Mouse (Mus musculus) heart, embryonic 16.5 days (tissue): ENCODE data around the gene 1700001P01Rik. TPM values are rescaled to one million over a fixed set of nuclear protein-coding genes. Genes with fewer than 3 reads are reported as not detected.
A peak's percentile ranks its signal among the peaks of the same experiment; 100 is the strongest.
"Not testable (repeated sequence)": the region's sequence is repeated elsewhere in the genome, so short reads cannot be mapped to it uniquely, and the experiment has no call there.

ENCODE experiments used
- ATAC-seq: fragments of 200-750 bp; cut with Nextera tagmentation; replicated peaks from 2 replicates; pipeline ENCODE4 v1.8.0; 2017; ENCODE audit warnings: moderate number of reproducible peaks; ENCODE audit not compliant: insufficient read depth, low FRiP score; ENCODE audit errors: extremely low read depth
- H3K27ac ChIP-seq: fragments of 300-500 bp; sonication (generic); 2 replicates; pipeline ENCODE4 v1.5.1; 2014; ENCODE audit warnings: mild to moderate bottlenecking, low read length, control low read depth, moderate library complexity
- H3K27me3 ChIP-seq: fragments of 300-500 bp; sonication (generic); 2 replicates; pipeline ENCODE4 v1.6.1; 2014; ENCODE audit warnings: low read length, mixed read lengths; ENCODE audit not compliant: control insufficient read depth, insufficient read depth
- H3K36me3 ChIP-seq: fragments of 300-500 bp; sonication (generic); 2 replicates; pipeline ENCODE4 v1.6.1; 2014; ENCODE audit not compliant: control insufficient read depth, insufficient read depth
- H3K4me1 ChIP-seq: fragments of 300-500 bp; sonication (generic); 2 replicates; pipeline ENCODE4 v1.6.1; 2014; ENCODE audit warnings: low read length, mixed read lengths; ENCODE audit not compliant: control insufficient read depth, insufficient read depth
- H3K4me2 ChIP-seq: fragments of 300-500 bp; sonication (generic); 2 replicates; pipeline ENCODE4 v1.6.1; 2014; ENCODE audit warnings: low read depth, mild to moderate bottlenecking, control low read depth, low read length
- H3K4me3 ChIP-seq: fragments of 300-500 bp; sonication (generic); 2 replicates; pipeline ENCODE4 v1.5.1; 2014; ENCODE audit warnings: mild to moderate bottlenecking, control low read depth, low read length
- H3K9ac ChIP-seq: fragments of 300-500 bp; sonication (generic); 2 replicates; pipeline ENCODE4 v1.6.1; 2014; ENCODE audit warnings: low read length, control low read depth
- H3K9me3 ChIP-seq: fragments of 300-500 bp; sonication (generic); replicated peaks from 2 replicates; pipeline ENCODE4 v1.6.1; 2016; ENCODE audit warnings: low read length; ENCODE audit not compliant: control insufficient read depth
- WGBS: fragments of 180-500 bp; shearing (Covaris S2); extraction: QIAGEN DNeasy Blood & Tissue Kit; methylation state at CpG from one replicate; pipeline ENCODE4 v1.1.7; 2014; 5-methylcytosine and 5-hydroxymethylcytosine counted together
- polyA plus RNA-seq: library from polyadenylated mRNA; unstranded; fragments of >200 nt; fragmentation: Nextera tagmentation; extraction: Ambion mirVana; gene quantifications from 2 replicates; pipeline ENCODE4 v1.2.1, GENCODE M21; 2015

Gene 1700001P01Rik
- polyA plus RNA-seq, 1 experiment from 2014 or later, result 0.41 TPM

DNA sequence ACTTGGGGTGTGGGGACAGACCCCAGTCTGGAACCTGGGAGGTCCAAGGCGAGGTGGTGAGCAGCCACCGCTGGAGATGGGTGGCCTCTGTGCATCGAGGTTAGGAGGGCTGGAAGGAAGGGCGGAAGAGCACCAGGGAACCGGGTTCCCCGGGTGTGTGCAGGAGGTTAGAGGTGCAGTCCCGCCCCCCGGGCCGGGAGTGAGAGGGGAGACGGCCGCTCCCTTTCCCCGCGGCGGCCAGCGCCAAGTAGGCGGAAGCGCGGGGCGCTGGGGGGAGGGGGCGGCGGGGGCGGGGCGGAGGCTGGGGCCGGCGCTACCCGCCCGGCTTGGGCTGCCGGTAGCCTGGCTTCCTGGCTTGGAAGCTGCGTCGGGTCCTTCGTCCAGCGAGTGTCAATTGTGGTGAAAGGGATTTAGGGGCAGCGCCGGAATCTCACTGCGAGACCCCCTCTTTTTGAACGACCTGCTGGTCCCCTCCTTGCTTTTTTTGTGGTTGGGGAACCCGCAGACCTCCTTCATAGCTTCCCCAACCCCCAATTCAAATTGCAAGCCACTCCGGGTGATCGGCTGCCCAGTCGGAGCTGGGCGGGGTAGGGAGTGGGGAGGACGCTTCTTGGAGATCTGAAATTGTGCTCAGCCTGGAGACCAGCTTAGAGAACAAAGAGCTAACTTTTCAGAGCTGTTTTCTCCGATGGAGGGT, 24.4 kb upstream of the 1700001P01Rik start:
- Histone ChIP-seq H3K4me2 (peak overlapping the region; percentile 94), H3K9me3 (no peaks in the 10 kb centered on the region), H3K4me1 (peaks cover 42% of the 10 kb centered on the region), H3K27me3 (no peaks in the 10 kb centered on the region), H3K9ac (peak overlapping the region; percentile 94), H3K27ac (peak overlapping the region; percentile 97), H3K36me3 (no peaks in the 10 kb centered on the region), H3K4me3 (peak overlapping the region; percentile 84)
- WGBS, result 0% methylated on average over 30 of the region's 43 CpGs
- peak; percentile 70 for ATAC-seq

DNA sequence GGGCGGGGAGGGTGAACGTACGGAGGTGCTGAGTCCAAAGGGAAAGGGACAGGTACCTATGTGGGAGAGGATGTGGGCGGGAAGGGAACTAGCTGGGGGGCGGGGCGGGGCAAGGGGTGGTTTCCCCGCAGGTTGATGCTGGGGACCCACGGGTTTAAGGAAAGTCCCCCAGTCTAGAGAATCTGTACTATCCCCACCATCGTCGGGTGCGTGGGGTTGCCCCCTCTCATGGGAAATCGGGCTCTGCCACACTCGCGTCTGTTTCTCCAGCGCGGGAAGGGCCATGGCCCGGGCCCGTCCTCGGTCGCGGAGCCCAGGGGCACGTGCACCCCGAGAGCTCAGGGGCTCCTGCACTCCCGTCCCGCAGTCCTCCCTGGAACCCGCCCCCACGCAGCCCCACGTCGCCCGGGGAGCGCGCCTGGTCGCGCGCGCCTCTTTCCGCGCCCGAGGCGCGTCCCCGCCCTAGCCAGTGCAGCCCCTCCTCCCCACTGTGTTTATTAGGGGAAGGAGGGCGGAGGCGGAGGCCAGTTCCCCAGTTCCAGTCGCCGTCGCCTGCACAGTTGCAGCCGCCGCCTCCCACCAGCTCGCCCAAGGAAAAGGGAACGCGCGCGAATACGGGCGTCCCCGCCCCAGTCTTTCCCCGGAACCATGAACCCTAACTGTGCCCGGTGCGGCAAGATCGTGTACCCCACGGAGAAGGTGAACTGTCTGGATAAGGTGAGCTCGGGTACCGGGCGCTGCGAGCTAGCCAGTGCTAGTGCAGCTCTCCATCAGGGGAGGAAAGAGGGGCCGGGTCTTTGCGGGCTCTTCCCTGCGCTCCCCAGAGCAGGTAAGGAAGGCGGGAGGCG, 23.7 kb upstream of the 1700001P01Rik start:
- Histone ChIP-seq H3K27me3 (no peaks in the 10 kb centered on the region), H3K4me2 (peak overlapping the region; percentile 94), H3K27ac (peak overlapping the region; percentile 97), H3K9ac (peak overlapping the region; percentile 94), H3K4me1 (peaks cover 34% of the 10 kb centered on the region), H3K36me3 (no peaks in the 10 kb centered on the region), H3K9me3 (no peaks in the 10 kb centered on the region), H3K4me3 (peak overlapping the region; percentile 84)
- peak; percentile 82 for ATAC-seq
- WGBS, result under 1% methylated on average over 71 of the region's 71 CpGs

DNA sequence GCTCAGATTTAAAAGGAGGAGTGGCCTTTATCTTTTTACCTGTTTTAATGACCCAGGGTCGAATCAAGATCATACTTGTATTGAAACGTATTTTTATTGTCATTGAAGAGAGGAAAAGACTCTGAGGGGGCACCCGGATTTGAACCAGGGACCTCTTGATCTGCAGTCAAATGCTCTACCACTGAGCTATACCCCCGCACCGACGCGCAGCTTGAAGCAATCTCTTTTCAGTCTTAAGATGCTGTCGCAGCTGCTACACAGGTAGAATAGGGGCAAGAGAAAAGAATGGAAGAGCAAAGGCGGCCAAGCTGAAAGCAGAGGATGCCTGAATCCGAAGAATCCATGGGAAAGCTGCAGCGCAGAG, 23.0 kb upstream of the 1700001P01Rik start, which contains the start of gene Lasp1:
Gene Lasp1, plus strand, starts transcription at position 219 of the 364 bp plus-strand sequence.
- ATAC-seq, result peak; percentile 14
- Histone ChIP-seq H3K27me3 (no peaks in the 10 kb centered on the region), H3K4me3 (peak within 1 kb of the TSS; percentile 84), H3K9ac (peak within 1 kb of the TSS; percentile 94), H3K9me3 (no peaks in the 10 kb centered on the region), H3K4me1 (peaks cover 28% of the 10 kb centered on the region), H3K36me3 (no peaks in the 10 kb centered on the region), H3K27ac (peak within 1 kb of the TSS; percentile 97), H3K4me2 (peak within 1 kb of the TSS; percentile 94)
- under 1% methylated on average over 11 of the region's 11 CpGs for WGBS

DNA sequence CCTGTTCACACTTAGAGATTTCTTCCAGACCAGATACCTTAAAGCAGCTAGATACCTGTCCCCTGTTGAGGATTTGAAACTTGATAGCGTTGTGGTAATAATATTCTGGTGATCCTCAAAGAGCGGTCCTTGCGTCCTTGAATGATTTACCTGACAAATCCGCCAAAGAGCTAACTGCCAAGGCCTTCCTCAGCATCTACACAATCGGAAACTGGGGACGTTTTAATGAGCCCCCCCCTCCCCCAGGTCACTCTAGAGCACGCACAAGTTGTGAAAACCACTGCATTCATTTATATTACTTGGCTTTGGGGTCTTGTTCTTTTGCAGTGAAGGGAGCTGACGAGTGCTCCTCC, 22.3 kb upstream of the 1700001P01Rik start:
- no peak overlapping the region for H3K27ac ChIP-seq
- H3K27me3 ChIP-seq, result no peaks in the 10 kb centered on the region
- ATAC-seq, result no peak
- no peaks in the 10 kb centered on the region; the same call in 1 of the 2 replicates for H3K9me3 ChIP-seq
- no peaks in the 10 kb centered on the region for H3K36me3 ChIP-seq
- peak overlapping the region; percentile 84 for H3K4me3 ChIP-seq
- no peak overlapping the region for H3K9ac ChIP-seq
- WGBS, result 47% methylated on average over 8 of the region's 8 CpGs
- peaks cover 25% of the 10 kb centered on the region for H3K4me1 ChIP-seq
- H3K4me2 ChIP-seq, result peak overlapping the region; percentile 94; the same call in 1 of the 2 replicates

DNA sequence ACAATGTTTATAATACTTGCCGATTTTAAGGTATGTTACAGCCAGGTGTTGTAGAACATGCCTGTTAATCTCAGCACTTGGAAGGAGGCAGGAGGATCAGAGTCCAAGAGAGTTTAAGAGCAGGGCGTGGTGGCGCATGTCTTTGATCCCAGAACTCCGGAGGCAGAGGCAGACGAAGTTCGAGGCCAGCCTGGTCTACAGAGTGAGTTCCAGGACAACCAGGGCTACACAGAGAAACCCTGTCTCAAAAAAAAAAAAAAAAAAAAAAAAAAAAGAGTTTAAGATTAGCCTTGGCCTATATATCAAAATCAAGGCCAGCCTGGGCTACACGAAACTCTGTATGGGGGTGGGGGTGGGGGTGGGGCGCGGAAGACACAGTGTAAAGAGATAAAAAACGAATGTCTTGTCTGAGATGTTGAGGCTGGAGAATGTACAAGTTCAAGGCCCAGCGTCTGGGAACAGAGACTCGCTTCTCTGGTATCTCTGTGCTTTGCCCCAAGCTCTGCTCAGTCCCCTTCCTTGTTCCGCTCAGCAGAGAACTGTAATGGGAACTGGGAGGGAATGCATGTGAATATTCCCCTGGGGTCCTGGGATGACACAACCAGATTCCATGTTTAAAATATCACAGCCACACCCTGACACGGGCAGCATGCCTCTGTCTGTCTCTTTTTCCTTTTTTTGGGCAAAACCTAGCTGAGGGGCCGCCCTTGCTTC, 21.8 kb upstream of the 1700001P01Rik start:
- Histone ChIP-seq H3K4me1 (peaks cover 20% of the 10 kb centered on the region), H3K9ac (no peak overlapping the region), H3K36me3 (no peaks in the 10 kb centered on the region), H3K4me2 (no peak overlapping the region), H3K27me3 (no peaks in the 10 kb centered on the region), H3K9me3 (no peaks in the 10 kb centered on the region; the same call in 1 of the 2 replicates), H3K27ac (no peak overlapping the region), H3K4me3 (no peak overlapping the region)
- no peak for ATAC-seq
- WGBS, result 54% methylated on average over 15 of the region's 15 CpGs

DNA sequence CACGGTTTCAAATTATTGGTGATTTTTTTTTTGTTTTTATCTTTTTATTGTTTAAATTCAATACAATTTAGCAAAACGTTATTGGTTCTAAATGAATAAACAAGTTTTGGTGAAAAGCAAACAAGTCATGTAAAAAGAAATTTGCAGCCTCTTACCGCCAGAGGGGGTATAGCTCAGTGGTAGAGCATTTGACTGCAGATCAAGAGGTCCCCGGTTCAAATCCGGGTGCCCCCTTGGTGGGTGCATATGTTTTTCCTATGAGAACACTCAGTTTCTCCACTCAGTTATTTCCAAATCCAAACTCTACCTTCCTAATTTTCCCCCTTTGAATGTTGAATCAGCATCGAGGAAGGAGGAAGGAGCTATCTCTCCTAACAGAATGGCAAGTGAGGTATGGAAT, 21.2 kb upstream of the 1700001P01Rik start:
- no peak overlapping the region for H3K4me3 ChIP-seq
- H3K4me1 ChIP-seq, result peaks cover 14% of the 10 kb centered on the region
- H3K9ac ChIP-seq, result no peak overlapping the region
- H3K36me3 ChIP-seq, result no peaks in the 10 kb centered on the region
- no peaks in the 10 kb centered on the region; the same call in 1 of the 2 replicates for H3K9me3 ChIP-seq
- ATAC-seq, result no peak
- no peaks in the 10 kb centered on the region for H3K27me3 ChIP-seq
- no peak overlapping the region for H3K4me2 ChIP-seq
- 7% methylated on average over 6 of the region's 6 CpGs for WGBS
- H3K27ac ChIP-seq, result no peak overlapping the region

DNA sequence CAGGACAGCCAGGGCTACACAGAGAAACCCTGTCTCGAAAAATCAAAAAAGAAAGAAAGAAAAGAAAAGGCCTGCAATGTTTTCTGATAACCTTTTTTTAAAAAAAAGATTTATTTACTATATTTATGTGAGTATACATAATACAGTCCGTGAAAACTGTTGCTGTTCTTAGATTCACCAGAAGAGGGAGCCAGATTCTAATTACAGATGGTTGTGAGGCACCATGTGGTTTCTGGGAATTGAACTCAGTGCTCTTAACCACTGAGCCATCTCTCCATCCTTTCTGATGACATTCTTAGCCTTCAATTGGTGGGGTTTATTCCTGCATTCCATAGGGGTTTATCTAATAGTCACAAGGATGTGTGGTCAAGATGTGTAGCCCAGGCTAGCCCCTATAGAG, 17.4 kb upstream of the 1700001P01Rik start:
- Histone ChIP-seq H3K9ac (no peak overlapping the region), H3K27ac (no peak overlapping the region), H3K27me3 (no peaks in the 10 kb centered on the region), H3K4me3 (no peak overlapping the region), H3K9me3 (no peaks in the 10 kb centered on the region; the same call in 1 of the 2 replicates), H3K36me3 (no peaks in the 10 kb centered on the region), H3K4me1 (0 out of 2 replicates have a peak, but pooled peaks cover under 1% of the 10 kb centered on the region), H3K4me2 (no peak overlapping the region)
- ATAC-seq, result no peak
- WGBS, result 9% methylated on average over 2 of the region's 2 CpGs

DNA sequence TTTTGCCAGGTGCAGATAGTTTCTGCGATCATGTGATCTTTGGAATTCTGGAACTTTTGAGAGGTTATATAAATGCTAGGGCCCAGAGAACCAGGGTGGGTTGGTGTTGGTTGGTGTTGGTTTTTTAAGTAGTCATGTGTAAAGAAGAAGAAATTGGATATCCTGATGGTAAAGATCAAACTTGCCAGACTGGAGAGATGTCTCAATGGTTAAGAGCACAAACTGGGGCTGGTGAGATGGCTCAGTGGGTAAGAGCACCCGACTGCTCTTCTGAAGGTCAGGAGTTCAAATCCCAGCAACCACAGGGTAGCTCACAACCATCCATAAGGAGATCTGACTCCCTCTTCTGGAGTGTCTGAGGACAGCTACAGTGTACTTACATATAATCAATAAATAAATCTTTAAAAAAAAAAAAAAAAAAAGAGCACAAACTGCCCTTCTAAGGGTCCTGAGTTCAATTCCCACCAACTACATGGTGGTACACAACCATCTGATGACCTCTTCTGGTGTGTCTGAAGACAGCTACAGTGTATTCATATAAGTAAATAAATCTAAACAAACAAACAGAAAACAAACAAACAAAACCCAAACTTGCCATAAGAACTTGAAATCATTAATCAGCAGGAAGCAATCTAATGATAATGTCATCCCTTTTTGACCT, 15.2 kb upstream of the 1700001P01Rik start:
- H3K36me3 ChIP-seq, ATAC-seq, H3K27me3 ChIP-seq, H3K9me3 ChIP-seq, H3K9ac ChIP-seq, H3K4me3 ChIP-seq, H3K27ac ChIP-seq, H3K4me2 ChIP-seq, H3K4me1 ChIP-seq: not testable (repeated sequence)
- 75% methylated on average over 2 of the region's 2 CpGs for WGBS
